Mouse (Mus musculus): ENCODE results near the gene Slc12a7.

DNA sequence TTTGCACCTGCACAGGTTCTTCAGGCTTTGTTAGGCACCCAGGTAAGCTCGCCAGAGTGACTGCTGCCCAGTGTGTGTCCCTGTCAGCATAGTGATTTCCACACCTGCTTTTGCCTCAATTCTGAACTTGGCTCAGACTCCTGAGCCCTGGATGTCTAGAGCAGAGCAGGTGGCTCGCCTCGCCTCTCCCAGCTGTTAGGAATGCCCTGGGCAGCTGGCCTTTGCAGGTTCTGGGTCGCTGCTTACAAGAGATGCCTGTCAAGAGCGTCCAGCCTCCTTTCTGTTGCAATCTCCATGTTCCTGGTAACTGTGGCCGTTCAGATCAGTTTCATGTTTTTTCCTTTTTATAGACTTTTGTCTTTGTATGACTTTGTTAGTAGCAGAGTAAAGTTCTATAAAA, 83.4 kb downstream of the Slc12a7 start:
- TF ChIP-seq CTCF (IDR thresholded peaks at IDR 0.05; ENCODE audit: low read depth) (no peak), EP300 (IDR thresholded peaks at IDR 0.05; ENCODE audit: low read depth) (no peak)

Data from heart, postnatal 0 days (tissue).